Mouse (Mus musculus) mouse trophoblast stem cell (cell line): ENCODE results near the gene Nop9.

Source experiments
- in situ Hi-C, 2 experiments: fragments of 300-500 bp; cut with MseI, MboI; formaldehyde crosslinking; loops; 2 replicates in 1 of 2; 3 replicates in 1 of 2; pipeline ENCODE4 v1.15.1; 2025

Gene Nop9

DNA sequence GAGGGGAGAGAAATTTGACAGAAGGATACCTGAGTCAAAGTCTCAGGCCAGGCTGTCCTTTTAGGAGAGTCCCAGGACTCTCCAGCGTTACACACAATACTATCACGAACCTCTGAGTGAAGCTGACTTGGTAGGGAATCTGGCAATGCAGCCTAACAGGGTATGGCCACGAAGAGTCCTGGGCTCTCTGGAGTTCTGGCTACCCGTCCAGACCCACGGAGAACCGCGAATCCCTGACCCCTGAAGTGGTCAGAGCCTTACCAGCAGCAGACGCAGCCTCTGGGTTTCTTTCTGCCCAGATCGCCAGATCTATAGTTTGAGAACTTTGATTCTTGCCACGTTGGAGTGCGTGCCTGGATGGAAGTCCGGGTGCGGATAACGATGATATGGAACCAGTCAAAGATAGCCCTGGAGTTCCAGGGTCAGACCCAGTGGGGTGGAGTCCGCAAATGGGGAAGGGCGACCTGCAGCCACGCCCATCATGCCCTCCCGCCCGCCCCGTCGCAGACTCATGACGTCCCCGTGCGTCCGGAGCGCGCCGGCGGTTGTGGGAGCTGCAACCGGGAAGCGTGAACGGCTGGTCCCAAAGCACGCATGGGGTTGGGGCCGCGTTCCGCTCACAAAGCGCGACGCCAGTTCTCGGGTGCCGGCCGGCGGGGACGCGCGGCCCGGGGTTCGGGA is at the start of gene Nop9, which contains the start of gene Dhrs1:
Gene Nop9 (plus strand): TSS at position 514 of the 681 bp plus-strand sequence.
Gene Dhrs1 (minus strand): TSS at position 511 of the 681 bp plus-strand sequence.
- in situ Hi-C loops = no loop called here

DNA sequence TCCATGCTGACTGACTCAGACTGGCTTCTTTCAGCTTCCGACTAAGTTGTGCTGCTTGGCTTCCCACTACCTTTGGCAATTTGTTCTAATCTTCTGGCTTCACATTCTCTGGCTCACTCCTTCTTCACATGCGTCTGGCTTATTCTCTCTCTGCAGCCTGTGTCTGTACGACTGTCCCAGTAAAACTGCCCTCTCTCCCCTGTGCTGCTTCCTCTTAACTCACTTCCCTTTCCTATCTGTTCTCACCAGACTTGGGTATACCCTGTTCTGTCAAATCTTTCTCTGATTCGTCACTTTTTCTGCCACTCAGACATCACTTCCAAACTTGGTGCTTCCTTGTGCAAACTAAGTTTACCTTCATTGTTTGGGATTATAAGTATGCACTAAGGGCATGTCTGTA is 48.3 kb upstream of the Nop9 start:
- in situ Hi-C loops = no loop called here

DNA sequence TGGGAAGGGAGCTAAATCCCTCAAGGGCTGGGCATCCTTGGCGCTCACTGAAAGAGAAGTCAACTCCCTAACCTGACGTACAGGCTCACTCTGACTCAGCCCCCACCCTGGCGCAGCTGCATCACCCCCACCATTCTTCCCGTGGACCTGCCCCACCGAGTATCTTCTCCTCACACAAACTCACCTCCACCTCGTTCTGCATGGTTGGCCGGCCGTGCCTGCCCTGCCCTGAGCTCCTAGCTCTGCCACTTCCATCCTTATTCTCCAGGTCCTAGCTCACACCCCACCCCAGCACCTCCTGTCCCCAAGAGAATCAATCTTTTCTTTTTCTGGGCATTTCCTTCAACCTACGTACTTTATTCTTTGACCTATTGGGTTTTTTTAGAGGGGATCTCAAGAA is 44.4 kb upstream of the Nop9 start:
- in situ Hi-C loops = no loop called here

DNA sequence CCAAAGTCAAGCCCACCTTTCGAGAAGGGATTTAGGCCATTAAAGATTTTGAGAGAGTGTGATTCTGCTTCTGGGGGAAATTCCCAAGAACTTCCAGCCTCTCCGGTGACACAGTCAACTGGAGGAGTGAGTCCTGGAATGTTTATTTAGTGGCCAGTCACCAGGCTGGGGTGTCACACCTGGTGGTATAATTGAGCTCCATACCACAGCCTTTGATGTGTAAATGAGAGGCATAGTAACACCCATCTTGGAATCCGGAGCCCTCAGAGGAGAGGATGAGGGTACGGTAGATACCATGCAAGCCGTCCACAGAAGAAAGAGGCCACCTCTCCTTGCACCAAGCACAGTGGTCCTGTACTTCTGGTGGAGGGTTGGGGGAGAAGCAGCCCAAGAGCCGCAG is 42.7 kb upstream of the Nop9 start:
- in situ Hi-C loops = no loop called here

DNA sequence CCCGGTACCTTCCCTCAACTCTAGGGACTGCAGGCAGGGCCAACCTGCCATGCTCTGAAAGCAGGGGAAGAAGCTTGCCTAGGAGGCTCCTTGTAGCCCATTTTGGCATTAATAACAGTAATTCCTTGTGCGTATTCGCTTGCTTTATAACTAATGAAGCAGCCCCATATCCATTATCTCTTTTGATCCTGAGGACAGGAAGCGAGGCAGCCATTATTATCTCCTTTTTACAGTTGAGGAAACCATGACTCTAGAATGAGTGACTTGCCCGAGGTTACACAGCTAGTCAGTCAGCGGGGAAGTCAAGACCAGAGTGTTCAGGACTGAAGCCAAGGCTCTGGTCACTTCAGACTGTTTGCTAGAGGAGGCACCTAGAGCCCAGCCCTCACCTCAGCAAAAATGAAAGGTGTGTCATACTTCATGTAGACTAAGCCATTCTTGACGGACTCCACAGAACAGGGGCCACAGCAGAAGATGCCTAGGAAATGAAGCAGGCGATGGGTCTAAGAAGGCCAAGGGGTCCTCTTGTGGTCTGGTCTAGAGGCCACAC is 39.4 kb upstream of the Nop9 start:
- in situ Hi-C loops = no loop called here

DNA sequence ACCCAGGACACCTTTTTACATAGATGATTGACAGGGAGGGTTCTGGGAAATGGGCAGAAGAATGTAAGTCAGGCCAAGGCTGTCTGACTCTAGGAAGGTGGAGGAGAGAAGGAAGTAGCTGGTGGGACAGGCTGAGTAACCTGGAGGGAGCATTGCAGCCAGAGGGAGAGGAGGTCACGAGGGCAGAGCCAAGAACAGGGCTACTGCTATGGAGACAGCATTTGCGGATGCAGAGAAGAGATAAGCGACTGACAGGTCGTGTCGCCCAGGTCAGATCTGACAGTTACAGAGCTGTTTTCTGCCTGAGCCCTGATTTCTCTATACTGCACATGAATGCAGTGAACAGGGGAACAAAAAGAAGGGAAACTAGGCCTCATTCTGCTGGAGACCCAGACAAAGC is 38.1 kb upstream of the Nop9 start:
- in situ Hi-C loops = no loop called here

DNA sequence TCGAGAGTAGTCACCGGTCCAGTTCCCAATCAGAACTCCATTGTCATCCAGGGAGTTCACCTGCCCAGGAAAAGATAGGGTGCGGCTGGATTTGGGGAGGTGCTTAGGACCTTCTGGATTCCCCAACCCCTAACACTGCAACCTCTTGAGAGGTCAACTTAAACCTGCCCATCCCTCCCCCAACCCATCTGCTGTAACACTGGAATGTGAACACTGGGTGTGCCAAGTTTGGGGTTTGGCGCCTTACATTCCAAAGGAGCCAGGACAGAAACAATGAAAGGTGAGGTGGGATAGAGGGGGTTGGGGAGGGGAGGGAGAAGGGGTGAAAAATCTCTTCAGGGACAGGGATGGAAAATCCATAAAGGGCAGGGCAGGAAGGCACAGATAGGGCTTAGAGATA is 36.0 kb upstream of the Nop9 start:
- in situ Hi-C loops = no loop called here

DNA sequence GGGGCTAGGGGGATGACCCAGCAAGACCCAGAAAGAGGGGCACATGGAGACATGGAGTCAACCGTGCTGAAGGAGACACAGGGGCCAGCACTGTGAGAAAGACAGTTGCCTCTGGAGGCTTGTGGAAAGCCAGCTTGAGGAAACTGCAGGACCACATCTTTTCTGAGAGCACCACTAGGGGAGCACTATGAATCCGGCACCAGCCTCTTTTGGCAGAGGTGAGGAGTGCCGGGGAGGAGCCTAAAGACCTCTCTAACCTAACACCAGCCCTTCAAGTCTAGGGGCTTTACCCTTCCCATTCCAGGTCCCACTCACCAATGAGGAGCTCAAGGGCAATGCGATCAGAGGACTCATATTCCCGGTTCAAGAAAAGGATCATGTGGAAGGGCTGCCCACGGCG is 33.7 kb upstream of the Nop9 start:
- in situ Hi-C loops = no loop called here

DNA sequence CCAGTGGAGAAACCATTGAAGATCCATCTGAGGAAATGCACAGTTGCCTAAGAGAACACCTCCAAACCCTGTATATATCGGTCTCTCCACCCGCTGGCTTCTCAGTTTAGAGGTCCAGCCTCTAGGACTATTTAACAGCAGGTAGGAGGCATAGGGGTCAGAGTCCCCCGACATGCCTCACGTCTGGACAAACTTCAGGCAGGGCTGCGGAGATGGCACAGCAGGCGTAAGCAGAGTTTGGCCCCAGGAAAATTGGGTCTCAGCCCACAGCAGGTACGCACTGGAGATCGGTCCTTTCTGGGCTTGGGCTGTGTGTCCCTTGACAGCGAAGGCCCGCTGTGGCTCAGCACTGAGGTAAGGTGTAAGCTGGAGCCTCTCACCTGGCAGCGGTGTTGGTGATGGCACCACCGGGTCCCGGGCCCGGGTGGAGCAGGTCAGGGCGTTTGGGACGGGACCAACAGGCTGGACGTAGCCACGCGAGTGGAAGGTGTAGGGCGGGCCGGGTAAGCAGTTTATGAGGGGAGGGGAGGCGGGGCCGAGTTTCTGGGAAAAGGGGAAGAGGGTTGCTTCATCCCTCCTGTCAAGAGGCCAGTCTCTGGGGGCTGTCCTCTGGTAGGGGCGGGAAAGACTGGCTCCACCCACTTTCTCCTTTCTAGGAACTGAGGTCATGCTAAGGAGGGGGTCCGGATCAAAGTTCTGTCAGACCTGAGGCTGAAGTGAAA is 32.3 kb upstream of the Nop9 start:
- in situ Hi-C loops = no loop called here

DNA sequence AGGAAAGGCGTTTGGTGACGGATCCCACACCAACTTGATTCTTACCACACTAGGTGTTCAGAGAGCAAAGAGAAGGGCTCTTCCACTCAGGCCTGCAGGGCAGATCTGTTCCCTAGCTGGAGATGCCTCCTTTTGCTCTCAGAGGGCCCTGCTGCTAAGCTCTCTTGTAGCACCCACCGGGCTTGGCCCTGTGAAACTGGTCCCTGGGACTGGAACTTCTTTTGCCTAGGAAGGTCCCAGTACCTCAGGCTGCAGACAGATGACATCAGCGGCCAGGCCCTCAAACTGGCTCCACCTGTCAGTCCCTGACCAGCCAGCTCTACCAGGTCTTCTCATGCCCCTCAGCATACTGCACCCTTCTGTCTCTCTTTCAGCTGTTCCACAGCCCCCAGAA is 31.8 kb upstream of the Nop9 start, which contains the start of gene Tgm1:
Gene Tgm1 (minus strand): TSS at position 198 of the 394 bp plus-strand sequence.
- in situ Hi-C loops = no loop called here

DNA sequence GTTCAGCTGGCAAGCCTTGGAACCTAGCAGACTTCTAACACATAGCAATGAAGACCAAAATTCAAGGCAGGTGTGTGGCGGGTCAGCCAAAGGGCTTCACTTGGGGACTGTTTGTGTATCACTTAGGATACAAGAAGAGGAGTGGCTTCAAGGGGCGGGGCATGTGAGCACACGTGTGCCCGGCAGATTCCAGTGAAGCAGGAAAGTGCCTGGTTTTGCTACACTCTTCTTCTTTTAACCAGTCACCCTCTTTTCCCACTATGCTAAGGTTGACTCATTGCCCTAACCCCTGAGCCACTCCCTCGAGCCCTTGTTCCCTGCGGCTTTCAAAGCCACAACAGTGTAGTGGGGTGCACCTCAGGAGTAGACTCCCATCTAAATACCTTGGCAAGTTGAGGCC is 30.6 kb upstream of the Nop9 start:
- in situ Hi-C loops = no loop called here

DNA sequence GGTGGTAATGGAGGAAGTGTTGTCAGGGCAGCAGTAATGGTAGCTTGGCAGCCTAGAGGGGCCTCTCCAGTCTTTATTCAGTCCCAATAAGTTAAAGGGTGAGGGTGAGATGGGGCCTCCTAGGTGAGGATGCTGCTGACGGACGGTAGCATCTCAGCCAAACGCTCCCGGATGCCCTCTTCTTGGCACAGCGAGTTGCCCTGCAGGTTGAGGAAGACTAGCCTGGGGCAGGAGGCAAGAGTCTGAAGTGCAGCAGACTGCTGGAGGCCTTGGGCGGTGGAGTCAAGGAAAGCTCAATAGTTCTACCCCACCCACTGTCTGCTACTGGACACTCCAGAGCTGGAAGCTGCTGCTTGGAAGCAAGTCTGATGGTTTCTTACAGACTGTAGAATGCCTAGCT is 29.2 kb upstream of the Nop9 start:
- in situ Hi-C loops = no loop called here

DNA sequence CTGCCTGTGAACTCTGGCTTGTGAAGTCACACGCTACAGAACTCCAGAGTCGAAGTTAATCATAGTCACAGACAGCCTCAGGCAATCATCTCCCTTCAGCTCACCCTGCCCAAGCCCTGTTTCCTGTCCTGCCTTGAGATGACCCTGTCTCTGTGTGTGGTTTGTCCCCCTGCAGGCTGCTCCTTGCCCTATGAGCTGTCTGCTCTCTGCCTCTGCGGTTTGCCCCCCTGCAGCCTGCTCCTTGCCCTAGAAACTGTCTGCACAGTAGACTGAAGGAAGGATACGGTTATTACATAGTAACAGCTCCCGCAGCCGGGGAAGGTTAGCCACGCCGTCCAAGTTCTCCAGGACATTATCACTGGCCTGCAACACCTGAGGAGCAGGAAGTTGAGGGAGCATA is 28.6 kb upstream of the Nop9 start:
- in situ Hi-C loops = no loop called here

DNA sequence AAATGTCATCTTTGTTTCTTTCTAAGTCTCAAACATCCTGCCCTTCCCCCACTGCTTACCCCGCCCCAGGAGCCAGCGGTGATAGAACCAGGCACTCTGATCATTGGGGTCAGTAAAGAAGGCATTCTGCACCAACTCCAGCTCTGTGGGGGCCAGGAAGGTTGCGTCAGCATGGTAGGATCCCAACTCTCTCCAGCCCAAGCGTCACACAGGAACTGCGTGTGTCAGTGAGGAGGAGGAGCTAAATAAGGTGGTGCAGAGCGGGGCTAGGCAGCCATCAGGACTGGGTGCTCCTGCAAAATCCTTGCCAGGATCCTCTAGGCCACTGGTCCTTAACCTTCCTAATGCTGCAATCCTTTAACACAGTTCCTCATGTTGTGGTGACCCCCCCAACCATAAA is 25.8 kb upstream of the Nop9 start:
- in situ Hi-C loops = no loop called here

DNA sequence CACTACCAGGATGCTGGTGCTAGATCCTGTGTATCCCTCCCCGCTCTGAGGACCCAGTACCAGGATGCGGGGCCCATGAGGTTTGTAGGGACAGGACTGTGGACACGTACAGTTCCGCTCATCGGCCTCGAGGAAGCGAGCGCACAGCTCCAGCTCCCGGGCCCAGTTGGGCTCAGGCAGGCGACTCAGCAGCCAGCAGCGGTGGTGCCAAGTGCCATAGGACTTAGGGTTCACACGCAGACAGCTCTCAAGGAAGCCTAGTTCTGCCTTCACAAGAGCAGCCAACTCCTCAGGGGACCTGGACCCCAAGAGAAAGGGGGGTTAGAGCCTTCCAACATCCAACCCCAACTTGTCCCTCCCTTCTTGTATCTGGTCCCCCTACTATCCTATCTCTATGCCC is 24.8 kb upstream of the Nop9 start:
- in situ Hi-C loops = no loop called here

DNA sequence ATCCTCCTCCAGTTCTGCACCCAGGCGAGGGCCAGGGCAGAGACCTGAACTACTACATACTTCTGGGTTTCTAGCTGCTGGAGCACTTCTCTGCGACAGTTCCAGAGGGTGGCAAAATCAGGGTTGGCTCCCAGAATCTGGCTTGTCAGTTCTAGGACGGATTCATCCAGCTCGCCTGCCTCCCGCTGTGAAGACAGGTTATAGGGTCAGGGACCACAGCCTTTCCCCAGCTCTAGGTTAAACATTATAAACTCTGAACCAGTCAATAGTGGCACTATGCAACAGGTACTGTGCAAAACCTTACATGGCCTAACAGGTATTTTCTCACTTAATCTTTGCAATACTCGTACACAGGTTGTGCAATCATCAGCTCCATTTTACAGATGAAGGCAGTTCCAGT is 24.4 kb upstream of the Nop9 start:
- in situ Hi-C loops = no loop called here

DNA sequence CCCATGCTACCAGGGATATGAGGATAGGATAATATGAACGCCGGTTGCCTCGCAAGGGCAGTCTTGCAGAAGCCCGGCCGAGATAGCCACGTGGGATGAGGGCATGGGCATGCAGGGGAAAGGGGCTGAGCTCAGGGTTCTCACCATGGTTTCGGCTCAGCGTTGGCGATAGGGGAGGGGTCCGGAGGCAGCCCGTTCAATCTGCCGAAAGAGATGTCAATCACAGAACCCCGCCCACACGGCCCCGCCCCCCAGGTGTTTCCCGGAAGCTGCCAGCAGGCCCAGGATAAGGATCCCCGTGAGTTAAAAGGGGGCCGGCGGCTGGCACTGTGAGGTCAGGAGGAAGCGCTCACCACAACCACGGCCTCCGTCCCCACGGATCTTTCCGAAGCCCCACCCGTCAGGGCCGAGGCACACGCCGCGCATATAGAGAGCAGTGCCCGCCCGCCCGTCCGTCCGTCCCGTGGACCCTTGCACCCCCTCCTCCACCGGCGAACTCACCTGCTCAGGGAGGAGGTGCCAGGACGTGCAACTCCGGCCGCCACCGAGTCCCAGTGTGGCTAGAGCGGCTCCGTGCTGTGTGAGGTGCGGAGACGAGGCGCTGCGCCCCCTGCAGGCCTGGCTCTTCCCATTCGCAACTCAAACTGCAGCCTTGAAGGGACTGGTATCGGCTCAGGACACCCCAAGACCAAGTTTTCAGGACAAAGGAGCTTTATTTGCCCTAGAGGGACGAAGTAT is 23.6 kb upstream of the Nop9 start, which contains the start of gene Rabggta:
Gene Rabggta (minus strand): TSS at position 564 of the 738 bp plus-strand sequence.
- in situ Hi-C loops = no loop called here

DNA sequence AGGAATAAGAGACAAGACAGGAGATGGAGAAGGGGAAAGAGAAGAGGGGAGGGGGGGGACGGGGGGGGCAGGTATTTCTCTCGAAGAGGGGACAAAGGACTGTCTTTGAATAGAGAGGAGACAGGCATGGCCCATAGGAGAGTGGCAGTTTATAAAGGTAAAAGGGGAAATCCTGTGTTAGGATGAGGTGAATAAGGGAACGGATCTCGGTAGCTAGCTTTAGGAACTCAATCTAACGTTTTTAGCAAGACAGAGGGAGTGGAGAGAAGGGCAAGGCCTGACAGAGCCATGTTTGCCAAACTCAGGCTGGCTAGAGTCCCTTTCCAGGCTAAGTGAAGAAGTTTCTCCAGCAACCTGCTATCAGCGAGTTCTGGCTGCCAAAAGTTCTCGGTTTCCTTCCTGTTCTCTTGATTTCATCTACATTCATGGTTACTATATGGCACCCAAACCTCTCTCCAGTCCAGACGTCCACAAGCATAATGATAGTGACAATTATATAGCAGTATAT is 23.0 kb upstream of the Nop9 start:
- in situ Hi-C loops = no loop called here

DNA sequence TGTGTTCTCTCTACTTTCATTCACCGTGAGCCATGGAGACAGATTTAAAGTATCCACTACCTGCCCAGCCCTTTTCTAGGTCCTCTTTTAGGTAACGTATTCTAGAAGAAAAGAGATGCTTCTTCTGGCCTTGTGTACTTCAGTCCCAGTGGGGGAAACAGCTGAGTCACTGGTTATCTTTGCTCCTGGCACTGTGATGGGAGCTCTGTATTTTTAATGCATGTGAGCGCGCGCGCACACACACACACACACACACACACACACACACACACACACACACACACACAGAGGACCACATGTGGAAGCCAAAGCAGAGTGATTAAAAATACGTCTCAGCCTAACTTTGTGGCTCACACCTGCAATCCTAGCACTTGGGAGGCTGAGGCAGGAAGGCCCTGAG is 22.1 kb upstream of the Nop9 start:
- in situ Hi-C loops = no loop called here

DNA sequence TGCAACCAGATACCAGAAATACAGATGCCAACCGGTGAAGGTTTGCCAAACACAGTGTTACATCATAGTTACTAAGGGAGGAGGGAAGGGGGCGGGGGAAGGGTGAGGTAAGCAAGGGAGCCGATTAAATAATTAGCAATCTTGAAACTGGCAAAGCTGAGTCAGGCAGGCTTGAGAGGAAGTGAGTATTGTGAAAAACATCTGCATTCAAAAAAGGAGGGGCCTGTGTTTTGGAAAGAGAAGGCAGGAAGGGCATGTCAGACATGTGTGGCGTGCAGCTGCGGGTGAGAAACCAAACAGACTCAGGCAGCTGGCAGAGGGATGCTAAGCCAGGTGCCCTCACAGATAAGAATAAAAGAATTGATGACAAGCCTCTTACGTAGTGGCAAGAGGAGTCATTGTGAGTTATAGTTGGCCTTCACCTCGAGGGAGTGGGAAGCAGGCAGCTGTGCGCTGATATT is 21.1 kb upstream of the Nop9 start:
- in situ Hi-C loops = no loop called here

DNA sequence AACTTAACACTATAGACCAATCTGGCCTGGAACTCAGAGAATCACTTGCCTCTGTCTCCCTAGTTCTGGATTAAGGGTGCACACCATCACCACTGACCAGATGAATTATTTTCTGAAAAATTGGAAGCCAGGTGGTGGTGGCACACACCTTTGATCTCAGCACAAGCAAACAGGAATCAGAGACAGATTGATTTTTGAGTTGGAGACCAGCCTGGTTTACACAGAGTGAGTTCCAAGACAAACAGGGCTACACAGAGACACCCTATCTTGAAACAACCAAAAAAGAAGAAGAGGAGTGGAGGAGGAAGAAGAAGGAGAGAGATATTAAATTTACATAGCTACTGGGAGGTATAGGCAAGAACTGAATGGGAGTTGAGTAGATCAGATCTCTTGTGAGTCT is 19.2 kb upstream of the Nop9 start:
- in situ Hi-C loops = no loop called here
